Mouse (Mus musculus) adrenal gland, adult (tissue): ENCODE data around the gene Hyal2.

Source experiments
- DNase-seq, 2 experiments: peaks; one replicate each; pipeline ENCODE4 v3.0.0; 2022 to 2023; ENCODE audit warnings: low spot score in 1 of 2; ENCODE audit not compliant: inconsistent age in 2 of 2

The Hyal2 gene

DNA sequence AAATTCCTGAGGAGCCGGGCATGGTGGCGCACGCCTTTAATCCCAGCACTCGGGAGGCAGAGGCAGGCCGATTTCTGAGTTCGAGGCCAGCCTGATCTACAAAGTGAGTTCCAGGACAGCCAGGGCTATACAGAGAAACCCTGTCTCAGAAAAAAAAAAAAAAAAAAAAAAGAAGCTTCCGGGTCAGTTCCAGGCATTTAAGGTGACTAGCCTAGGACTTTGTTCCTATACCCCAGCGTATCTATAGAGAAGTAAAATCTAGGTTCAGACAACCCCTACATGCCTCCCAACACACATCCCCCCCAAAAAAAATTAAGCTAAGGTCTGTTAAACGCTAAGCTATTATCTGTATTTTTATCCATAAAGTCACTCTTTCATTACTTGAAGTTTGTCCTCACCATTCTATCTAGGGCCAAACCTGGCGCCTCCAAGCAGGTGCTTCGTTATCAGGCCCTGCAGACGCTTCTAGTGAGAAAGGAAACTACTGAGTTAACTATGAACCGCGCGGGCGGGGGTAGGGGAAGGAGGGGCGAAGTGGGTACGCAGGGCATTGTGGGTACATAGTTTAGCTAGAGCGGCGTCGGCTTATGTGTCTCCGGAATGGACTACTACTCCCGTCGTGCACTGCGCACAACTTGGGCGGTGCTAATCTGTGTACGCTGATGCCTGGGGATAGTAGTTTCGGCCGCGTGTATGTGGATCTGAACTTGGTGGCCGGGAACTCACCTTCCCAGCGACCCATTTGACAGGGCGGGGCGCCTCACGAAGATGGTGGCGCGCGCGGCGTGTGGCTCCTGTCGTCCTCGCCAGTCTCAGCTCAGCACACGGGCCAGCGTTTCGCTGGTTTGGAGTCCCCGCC lies 19.5 kb downstream of the Hyal2 start, which contains the start of gene Ifrd2:
Ifrd2 (plus strand) TSS at position 669 of the 859 bp plus-strand sequence.
- DNase-seq, result peak; percentile 97 to 98

DNA sequence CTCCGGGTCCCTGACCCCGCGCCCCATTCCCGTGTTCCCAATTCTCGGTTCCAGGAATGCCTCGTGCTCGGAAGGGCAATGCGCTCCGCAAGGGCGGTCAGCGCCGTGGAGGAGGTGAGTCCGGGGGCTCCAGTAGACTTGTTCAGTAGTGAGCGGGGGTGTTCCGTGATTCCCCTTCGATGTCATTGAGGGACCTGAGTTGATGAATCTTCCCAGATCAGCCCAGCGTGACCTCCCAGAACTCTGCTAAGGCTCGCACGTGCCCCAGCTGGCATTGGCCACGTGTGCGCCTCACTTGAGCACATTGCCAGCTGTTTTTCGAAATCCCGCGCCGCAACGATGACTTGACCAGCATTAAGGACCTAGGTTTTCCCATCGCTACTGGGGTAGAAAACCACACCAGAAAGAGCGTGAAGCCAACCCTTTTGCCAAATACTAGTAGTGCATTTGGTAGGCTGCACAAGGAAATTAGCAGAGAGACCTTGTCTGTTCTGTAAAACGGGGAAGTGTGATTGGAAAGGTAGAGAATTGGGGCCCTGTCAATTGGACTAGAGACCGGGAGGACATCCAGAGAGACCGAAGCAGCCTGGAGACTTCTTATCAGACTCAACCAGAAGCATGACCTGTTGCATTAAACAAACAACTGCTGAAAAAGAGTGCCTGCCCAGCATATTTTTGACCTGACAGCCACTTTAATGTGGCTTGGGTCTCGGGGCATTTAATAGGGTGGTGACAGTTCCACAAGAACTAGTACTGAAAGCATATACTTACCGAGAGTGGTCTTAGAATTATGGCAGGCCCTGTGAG lies 20.3 kb downstream of the Hyal2 start:
- DNase-seq, result no peak

DNA sequence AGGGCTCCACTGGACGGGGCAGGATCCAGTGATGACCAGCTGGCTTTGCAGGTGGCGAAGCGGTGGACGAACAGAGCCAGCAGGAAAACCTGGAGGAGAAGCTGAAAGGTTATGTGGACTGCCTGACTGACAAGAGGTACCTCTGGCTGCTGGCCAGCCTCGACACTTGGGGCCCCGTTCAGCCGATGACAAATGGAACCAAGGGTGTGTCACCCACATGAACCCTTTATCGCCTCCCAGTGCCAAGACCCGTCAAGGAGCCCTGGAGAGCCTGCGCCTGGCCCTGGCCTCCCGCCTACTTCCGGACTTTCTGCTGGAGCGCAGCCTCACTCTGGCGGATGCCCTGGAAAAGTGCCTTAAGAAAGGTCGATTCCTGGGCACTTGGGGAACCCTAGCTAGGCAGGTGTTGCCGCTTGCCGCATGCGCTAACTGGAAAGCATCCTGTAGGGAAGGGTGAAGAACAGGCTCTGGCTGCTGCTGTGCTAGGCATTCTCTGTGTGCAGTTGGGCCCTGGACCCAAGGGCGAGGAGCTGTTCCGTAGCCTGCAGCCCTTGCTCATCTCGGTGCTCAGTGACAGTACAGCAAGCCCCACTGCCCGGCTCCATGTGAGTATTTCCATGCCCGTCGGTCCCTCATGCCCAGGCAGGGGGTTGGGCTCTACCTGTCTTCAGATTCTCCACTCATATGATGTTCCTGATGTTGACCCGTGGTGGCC lies 22.5 kb downstream of the Hyal2 start:
- DNase-seq, result peak in 1 of 2 experiments; percentile 56

DNA sequence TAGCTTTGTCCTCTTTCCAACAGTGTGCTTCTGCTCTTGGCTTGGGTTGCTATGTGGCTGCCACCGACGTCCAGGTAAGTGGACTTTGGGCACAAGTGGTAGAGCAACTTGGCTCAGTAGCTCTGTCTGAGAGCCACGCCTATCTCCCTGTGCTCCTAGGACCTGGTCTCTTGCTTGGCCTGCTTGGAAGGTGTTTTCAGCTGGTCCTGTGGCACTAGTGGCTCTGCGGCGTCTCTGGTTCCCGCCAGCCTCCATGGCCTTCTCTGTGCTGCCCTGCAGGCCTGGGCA lies 23.0 kb downstream of the Hyal2 start:
- DNase-seq, result no peak

- DNase-seq, result no peak
Observed at GRCm38 (mm10) chr9:107593101-107593976, 25.6 kb downstream of the Hyal2 start.

DNA sequence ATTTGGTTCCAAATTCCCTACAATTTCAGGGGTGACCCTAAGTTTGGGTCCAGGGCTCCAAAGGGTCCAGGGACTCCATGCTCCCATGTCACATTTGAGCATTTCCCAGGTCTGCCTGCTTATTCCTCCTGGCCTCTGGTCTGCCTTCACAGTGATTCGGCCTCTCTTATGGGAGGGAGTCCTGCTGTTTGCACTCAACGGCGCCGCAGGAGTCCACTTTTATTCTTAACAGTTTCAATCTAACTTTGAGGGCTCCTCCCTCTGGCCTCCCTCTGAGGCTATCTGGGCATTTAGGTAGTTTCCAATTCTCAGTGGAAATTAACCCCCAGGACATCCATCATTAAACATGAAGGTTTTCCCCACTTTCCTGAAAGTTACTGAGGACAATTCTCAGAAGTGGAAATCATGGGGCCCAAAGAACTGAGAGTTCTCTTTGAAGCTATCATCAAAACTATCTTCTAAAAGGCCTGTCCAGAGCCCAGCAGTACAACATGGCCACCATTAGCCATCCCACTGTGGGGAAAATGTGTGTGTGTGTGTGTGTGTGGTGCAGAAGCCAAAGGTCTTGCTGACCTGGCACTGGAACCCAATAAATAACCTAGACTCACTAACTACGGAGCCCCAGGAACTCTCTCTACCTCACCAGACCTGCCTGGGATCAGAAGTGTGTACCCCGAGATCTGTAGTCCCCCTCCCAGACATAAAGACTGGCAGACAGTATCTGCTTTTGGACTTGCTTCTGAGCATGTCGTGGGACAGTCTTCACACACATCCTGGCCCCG lies 26.7 kb downstream of the Hyal2 start:
- DNase-seq, result no peak

GRCm38 (mm10) chr9:107596619-107597569 lies 29.1 kb downstream of the Hyal2 start:
- peak in 1 of 2 experiments; percentile 60 for DNase-seq

DNA sequence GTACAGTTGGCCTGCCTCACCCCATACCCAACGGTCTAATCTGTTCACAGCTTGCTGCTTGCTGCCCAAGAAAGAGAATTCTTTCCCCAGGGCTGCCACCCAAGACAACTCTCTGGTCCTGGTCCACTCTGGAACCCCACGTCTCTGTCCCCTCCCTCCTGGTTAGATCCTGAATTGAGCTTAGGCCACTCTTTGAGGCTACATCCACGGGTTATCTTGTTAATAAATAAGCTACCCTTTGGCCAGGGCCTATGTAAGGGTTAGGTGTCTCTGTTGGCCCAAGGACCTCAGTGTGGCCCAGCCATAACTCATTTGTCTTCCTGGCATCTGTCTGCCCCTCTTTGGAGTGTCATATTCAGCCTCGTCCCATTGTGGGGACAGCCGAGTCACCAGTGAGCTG lies 30.6 kb downstream of the Hyal2 start:
- DNase-seq, result no peak

GRCm38 (mm10) chr9:107599433-107599832 lies 31.7 kb downstream of the Hyal2 start:
- no peak for DNase-seq

GRCm38 (mm10) chr9:107599842-107600241 lies 32.1 kb downstream of the Hyal2 start:
- no peak for DNase-seq

- DNase-seq, result no peak
Observed at GRCm38 (mm10) chr9:107600745-107601144, 33.0 kb downstream of the Hyal2 start.

DNA sequence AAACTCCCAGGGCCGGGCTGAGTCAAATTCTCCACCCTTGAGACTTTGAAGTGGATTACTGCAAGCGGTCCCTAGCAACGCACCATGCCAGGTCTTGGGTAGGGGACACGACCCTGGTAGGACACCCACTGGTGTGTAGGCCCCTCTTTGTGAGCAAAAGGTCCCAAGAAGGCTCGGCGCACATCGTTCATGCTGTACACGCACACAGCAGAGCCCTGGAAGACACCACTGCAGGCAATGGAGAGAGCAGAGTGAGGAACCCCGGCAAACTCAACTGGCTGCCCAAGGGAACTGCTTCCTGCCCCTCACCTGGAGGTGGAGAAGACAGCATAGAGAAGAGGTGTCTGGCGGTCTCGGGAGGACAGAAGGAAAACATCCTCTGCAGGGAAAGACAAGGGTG lies 33.5 kb downstream of the Hyal2 start:
- DNase-seq, result no peak

- DNase-seq, result peak; percentile 90 to 97
Observed at GRCm38 (mm10) chr9:107602068-107602648, 34.4 kb downstream of the Hyal2 start.

DNA sequence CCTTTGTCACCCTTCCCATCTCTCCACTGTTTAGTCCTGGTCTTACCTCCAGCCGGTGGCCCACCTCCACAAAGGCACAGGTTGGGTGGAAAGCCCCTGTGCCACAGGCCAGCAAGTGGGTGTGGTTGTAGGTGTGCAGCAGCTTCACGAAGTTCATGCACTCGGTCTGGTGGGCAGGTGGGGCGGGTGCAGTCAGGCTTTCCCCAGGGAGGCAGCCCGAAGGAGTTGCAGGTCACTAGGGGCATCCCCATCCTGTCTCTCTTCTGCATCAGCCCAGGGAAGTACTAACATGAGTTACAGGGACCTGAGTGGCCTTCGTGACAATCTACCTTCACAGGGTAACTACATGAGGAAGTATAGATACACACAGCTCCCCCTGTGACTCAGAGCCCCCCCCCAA lies 35.5 kb downstream of the Hyal2 start:
- DNase-seq, result no peak

DNA sequence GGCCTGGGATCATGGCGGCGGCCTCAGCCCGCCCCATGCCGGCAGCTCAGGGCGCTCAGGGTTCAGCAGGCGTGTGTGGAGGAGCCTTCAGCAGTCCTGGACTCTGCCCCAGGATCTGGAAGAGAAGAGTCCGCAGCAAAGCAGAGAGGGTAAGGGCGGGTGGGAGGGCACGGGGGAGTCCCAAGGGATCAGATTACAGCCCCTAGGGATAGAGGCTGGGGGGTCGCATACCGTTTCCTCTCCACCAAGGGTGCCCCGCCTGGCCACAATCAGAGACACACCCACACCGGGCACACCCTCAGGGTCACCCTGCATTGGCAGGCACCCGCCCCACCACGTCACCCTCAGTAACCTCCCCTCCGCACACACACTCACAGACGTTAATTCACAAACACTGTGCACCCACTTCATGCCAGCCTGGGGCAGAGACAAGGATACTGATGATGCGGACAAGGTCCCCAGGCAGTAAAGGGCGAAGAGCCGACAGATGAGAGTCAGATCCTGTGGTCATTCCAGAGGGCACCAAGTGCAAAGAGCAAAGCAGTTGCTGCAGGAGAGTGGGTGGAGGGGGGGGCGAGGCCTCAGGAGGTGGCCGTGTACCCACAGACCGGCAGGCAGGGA lies 37.4 kb downstream of the Hyal2 start:
- peak in 1 of 2 experiments; percentile 69 for DNase-seq

DNA sequence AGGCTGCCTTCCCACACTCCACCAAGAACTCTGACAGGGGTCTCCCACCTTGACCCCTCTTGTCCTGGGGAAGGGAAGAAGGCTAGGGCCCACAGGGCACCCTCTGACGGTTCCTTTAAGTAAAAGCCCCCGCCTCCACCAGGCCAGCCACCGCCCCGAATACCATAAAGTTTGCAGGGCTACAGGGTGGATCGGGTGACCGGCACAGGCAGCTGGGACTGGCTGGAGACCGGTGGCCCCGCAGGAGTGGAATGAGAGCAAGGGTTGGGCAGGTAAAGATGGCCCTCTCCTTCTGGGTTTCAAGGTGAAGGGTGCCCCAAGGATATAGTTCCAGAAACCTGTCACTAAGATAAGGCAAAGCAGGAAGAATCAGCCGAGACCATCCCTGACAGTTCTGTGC lies 38.8 kb downstream of the Hyal2 start:
- no peak for DNase-seq

DNA sequence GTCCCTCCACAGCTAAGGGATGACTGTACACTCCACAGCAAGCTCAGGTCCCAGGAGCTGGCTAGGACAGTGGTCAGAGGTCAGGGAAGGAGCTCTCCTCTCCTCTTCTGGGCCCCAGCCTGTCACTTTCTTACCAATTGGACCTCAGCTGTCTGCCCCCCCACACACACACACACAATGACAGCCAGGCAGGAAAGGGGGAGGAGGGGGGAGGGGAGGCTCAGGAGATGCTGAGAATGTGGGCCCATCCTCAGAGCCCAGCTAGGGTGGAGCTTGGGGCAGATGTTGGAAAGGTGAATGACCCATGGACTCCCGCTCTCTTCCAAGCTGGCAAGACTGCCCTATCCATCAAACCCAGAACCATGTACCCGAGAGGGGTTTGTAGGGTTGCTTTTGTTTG lies 39.3 kb downstream of the Hyal2 start:
- no peak for DNase-seq

DNA sequence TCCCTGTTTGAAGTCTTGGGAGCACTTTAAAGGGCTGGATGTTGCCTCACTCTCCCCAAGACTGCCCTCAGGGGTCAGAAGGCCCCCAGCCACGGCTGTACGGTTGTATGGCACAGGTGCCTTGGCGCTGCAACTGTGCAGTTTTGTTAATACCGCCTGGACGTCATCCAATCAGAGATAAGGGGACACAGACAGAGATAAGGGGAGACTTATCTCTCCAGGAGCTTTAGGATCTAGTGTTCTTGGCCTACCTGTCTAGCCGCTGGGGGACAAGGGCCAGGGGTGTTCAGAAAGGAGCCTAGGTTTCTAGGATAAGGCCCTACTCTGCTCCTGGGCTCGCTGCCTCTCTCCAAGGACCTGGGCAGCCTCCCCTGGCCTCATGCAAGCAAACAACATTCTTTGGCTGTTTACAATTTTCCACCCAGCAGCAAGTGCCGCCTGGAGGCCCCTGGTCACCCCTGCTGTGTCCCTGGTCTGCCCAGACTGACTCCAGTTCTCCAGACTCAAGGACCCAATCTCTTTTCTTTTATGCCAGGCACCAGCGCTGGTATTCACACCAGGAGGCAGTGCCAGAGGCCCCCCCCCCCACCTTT lies 40.0 kb downstream of the Hyal2 start:
- no peak for DNase-seq
